Mouse (Mus musculus) hindbrain, embryonic 13.5 days (tissue): Measurements from ENCODE around the gene Pnpla8. TPM values are rescaled to one million over a fixed set of nuclear protein-coding genes. Genes with fewer than 3 reads are reported as not detected.
"Not testable (repeated sequence)": the region's sequence is repeated elsewhere in the genome, so short reads cannot be mapped to it uniquely, and the experiment has no call there.

Experiments used
- ATAC-seq: fragments of 200-750 bp; cut with Nextera tagmentation; 2 replicates; pipeline ENCODE4 v1.8.0; 2017; ENCODE audit warnings: moderate TSS enrichment; ENCODE audit not compliant: low FRiP score
- H3K27ac ChIP-seq: fragments of 300-500 bp; sonication (generic); 2 replicates; pipeline ENCODE4 v1.5.1; 2015; ENCODE audit warnings: inconsistent platforms, mild to moderate bottlenecking, moderate library complexity
- H3K27me3 ChIP-seq: fragments of 300-500 bp; sonication (generic); 2 replicates; pipeline ENCODE4 v1.6.1; 2015; ENCODE audit warnings: mild to moderate bottlenecking, inconsistent platforms
- H3K36me3 ChIP-seq: fragments of 300-500 bp; sonication (generic); 2 replicates; pipeline ENCODE4 v1.6.1; 2015; ENCODE audit warnings: mild to moderate bottlenecking, inconsistent platforms
- H3K4me1 ChIP-seq: fragments of 300-500 bp; sonication (generic); replicated peaks from 2 replicates; pipeline ENCODE4 v1.6.1; 2015; ENCODE audit warnings: inconsistent platforms
- H3K4me2 ChIP-seq: fragments of 300-500 bp; sonication (generic); 2 replicates; pipeline ENCODE4 v1.6.1; 2015; ENCODE audit warnings: inconsistent platforms, mild to moderate bottlenecking, moderate library complexity
- H3K4me3 ChIP-seq: fragments of 300-500 bp; sonication (generic); 2 replicates; pipeline ENCODE4 v1.5.1; 2015; ENCODE audit warnings: mild to moderate bottlenecking, inconsistent platforms
- H3K9ac ChIP-seq: fragments of 300-500 bp; sonication (generic); 2 replicates; pipeline ENCODE4 v1.6.1; 2015; ENCODE audit warnings: mild to moderate bottlenecking, inconsistent platforms
- H3K9me3 ChIP-seq: fragments of 300-500 bp; sonication (generic); 2 replicates; pipeline ENCODE4 v1.6.1; 2016; ENCODE audit warnings: inconsistent platforms
- WGBS: fragments of 180-500 bp; shearing (Covaris S2); methylation state at CpG from one replicate; pipeline ENCODE4 v1.1.7; 2015; 5-methylcytosine and 5-hydroxymethylcytosine counted together
- polyA plus RNA-seq: library from polyadenylated mRNA; unstranded; fragments of >200 nt; fragmentation: Nextera tagmentation; extraction: Ambion mirVana; gene quantifications from 2 replicates; pipeline ENCODE4 v1.2.1, GENCODE M21; 2015

The Pnpla8 gene
- polyA plus RNA-seq, 1 experiment from 2014 or later = 137 TPM

DNA sequence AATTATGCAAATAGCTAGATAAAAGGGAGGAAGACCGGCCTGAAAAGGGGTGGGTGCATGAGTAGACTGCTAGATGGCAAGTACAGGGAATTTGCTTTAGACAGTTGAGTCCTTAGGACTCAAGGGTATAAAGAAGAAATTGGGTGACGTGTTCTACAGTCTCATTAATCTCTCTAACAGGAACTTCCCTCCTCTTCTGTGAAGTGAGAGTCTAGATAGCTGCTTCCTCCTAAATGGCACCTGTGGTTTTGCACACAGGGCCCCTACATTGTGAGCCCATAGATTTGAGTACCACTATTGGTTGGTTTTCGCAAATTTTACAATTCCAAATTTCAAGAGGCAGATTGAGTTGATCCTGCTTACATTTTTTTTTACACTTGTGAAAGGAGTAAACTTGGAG, 3.5 kb downstream of the Pnpla8 start:
- H3K27me3 ChIP-seq = no peaks in the 10 kb centered on the region
- H3K4me2 ChIP-seq = no peak overlapping the region
- no peaks in the 10 kb centered on the region for H3K36me3 ChIP-seq
- peaks cover 6% of the 10 kb centered on the region; the same call in 1 of the 2 replicates for H3K4me1 ChIP-seq
- no peak overlapping the region for H3K4me3 ChIP-seq
- H3K27ac ChIP-seq = no peak overlapping the region
- 84% methylated on average over 3 of the region's 3 CpGs for WGBS
- no peak overlapping the region for H3K9ac ChIP-seq
- no peaks in the 10 kb centered on the region for H3K9me3 ChIP-seq
- no peak for ATAC-seq

- Histone ChIP-seq H3K9me3 (no peaks in the 10 kb centered on the region), H3K36me3 (no peaks in the 10 kb centered on the region), H3K27ac (no peak overlapping the region), H3K4me2 (no peak overlapping the region), H3K9ac (no peak overlapping the region), H3K4me3 (no peak overlapping the region), H3K27me3 (no peaks in the 10 kb centered on the region), H3K4me1 (no peaks in the 10 kb centered on the region)
- no peak for ATAC-seq
- WGBS = 73% methylated on average over 7 of the region's 7 CpGs
Measured at GRCm38 (mm10) chr12:44241090-44241489, 19.9 kb downstream of the Pnpla8 start.

DNA sequence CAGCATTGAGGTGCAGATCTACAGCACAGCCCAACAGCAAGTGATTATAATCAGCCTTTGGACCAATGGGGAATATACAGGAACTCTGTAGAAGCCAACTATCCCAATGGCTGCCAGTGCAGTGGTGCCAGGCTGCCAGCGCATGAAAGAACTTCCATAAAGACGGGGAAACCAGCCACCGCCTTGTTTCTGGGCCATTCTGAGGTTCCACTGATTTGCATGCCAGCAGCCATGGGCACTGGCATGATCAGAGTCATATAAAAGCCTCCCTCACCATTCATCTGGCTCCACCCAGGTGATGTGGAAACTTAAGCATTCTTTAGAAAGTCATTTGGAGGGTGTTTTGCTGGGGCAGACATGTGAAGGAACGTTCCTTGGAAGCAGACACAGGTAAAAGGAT, 21.2 kb downstream of the Pnpla8 start:
- H3K36me3 ChIP-seq = no peaks in the 10 kb centered on the region
- no peak overlapping the region for H3K9ac ChIP-seq
- no peaks in the 10 kb centered on the region for H3K27me3 ChIP-seq
- WGBS = 92% methylated on average over 4 of the region's 4 CpGs
- ATAC-seq = no peak
- H3K4me3 ChIP-seq = no peak overlapping the region
- no peaks in the 10 kb centered on the region for H3K9me3 ChIP-seq
- H3K4me2 ChIP-seq = no peak overlapping the region
- H3K27ac ChIP-seq = no peak overlapping the region
- no peaks in the 10 kb centered on the region for H3K4me1 ChIP-seq

DNA sequence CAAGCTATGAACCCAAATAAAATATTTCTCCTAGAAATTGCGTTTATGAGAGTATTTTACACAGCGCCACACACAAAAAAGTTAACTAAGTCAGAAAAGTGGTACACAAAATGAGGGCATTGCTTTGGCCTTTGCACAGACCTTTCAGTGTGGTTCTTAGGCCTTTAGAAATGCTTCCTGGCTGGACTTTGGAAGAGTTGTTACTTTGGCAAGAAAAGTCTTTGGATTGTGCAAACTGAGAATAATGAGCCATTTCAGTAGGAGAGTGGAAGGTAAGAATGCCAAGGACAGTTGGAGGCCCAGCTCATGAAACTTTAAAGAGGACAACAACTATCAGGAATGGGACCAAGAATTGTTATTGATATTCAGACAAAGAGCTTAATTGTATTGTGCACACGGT, 24.6 kb downstream of the Pnpla8 start:
- WGBS = 92% methylated on average over 3 of the region's 3 CpGs

DNA sequence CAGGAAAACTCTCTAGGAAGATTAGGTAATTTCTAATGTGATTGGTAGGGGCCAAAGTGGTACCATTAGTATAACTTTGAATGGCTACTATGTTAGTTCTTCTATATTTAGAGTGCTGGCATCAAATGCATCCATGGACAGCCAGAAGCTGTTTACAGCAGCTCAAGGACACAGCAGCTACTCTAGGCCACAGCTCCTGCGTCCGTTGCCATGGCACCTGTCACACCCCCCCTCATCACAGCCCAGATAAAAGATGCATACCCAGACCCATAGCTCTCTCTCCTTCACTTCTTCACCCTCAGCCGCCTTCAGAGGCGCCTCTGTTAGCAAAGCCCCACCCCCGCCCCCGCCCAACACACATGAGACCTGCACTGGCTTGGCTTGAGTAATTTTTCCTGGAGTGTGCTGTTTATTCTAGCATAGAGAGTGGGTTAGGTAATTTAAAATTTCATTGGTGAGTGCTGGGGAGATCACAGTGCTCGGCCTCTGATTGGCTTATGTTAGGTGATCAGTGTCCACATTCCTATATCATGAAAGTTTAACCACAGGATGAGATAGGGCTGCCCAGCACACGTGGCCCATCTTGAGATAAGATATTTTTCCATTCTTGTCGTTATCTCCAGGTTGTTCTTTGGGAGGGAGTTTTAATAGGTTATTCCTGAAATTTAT, 27.3 kb downstream of the Pnpla8 start:
- Histone ChIP-seq H3K4me1 (no peaks in the 10 kb centered on the region), H3K9ac (no peak overlapping the region), H3K4me2 (no peak overlapping the region), H3K27me3 (no peaks in the 10 kb centered on the region), H3K4me3 (no peak overlapping the region), H3K9me3 (no peaks in the 10 kb centered on the region), H3K36me3 (no peaks in the 10 kb centered on the region), H3K27ac (no peak overlapping the region)
- ATAC-seq = no peak; the same call in 1 of the 2 replicates
- WGBS = 71% methylated on average over 9 of the region's 9 CpGs

More for the DNA sequence above, 24.6 kb downstream of the Pnpla8 start:
- no peaks in the 10 kb centered on the region for H3K27me3 ChIP-seq
- H3K4me3 ChIP-seq = no peak overlapping the region
- H3K4me2 ChIP-seq = no peak overlapping the region
- no peak overlapping the region for H3K27ac ChIP-seq
- H3K9me3 ChIP-seq = no peaks in the 10 kb centered on the region
- no peak overlapping the region for H3K9ac ChIP-seq
- H3K36me3 ChIP-seq = no peaks in the 10 kb centered on the region
- ATAC-seq = no peak
- H3K4me1 ChIP-seq = no peaks in the 10 kb centered on the region

- Histone ChIP-seq H3K9me3 (no peaks in the 10 kb centered on the region), H3K4me2 (no peak overlapping the region), H3K4me1 (no peaks in the 10 kb centered on the region), H3K36me3 (no peaks in the 10 kb centered on the region), H3K27ac (no peak overlapping the region), H3K4me3 (no peak overlapping the region), H3K9ac (no peak overlapping the region), H3K27me3 (no peaks in the 10 kb centered on the region)
- ATAC-seq = no peak
Measured at GRCm38 (mm10) chr12:44262612-44263011, 41.4 kb downstream of the Pnpla8 start.

DNA sequence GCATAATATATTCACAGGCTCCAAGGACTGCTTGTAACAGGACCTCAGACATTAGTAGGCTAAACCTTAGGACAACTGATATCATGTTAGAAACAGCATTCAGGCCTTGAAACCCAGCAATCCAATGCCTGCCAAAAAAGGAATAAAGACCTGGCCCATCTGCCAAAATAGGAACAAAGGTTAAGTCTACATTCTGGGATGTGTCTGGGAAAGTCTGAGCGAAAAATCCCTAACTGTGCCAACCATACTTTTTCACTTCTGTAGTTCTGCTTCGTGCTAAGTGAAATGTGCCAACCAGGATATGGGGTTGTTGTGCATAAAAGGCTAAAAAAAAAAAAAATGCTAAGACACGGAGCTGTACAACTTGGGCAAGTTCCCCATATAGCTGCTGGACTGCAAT, 44.5 kb downstream of the Pnpla8 start:
- ATAC-seq = no peak
- Histone ChIP-seq H3K36me3 (no peaks in the 10 kb centered on the region), H3K4me2 (no peak overlapping the region), H3K27me3 (no peaks in the 10 kb centered on the region), H3K9ac (no peak overlapping the region), H3K4me1 (peaks cover 9% of the 10 kb centered on the region), H3K27ac (no peak overlapping the region), H3K4me3 (no peak overlapping the region), H3K9me3 (no peaks in the 10 kb centered on the region)
- WGBS = 90% methylated on average over 3 of the region's 3 CpGs

GRCm38 (mm10) chr12:44267196-44267595, 46.0 kb downstream of the Pnpla8 start:
- no peak overlapping the region for H3K9ac ChIP-seq
- no peak overlapping the region for H3K27ac ChIP-seq
- H3K4me3 ChIP-seq = no peak overlapping the region
- no peaks in the 10 kb centered on the region for H3K27me3 ChIP-seq
- no peak for ATAC-seq
- no peak overlapping the region for H3K4me2 ChIP-seq
- H3K36me3 ChIP-seq = no peaks in the 10 kb centered on the region
- peaks cover 10% of the 10 kb centered on the region for H3K4me1 ChIP-seq
- no peaks in the 10 kb centered on the region for H3K9me3 ChIP-seq
- 94% methylated on average over 2 of the region's 2 CpGs for WGBS

- Histone ChIP-seq H3K4me2 (peak overlapping the region; percentile 72), H3K27me3 (no peaks in the 10 kb centered on the region), H3K27ac (peak overlapping the region; percentile 99), H3K9ac (peak overlapping the region; percentile 93), H3K36me3 (no peaks in the 10 kb centered on the region), H3K9me3 (no peaks in the 10 kb centered on the region), H3K4me3 (peak overlapping the region; percentile 76), H3K4me1 (peaks cover 10% of the 10 kb centered on the region)
- under 1% methylated on average over 35 of the region's 38 CpGs for WGBS
- peak; percentile 100 for ATAC-seq
Measured at GRCm38 (mm10) chr12:44268728-44269302, 47.6 kb downstream of the Pnpla8 start.

GRCm38 (mm10) chr12:44269311-44269831, 48.2 kb downstream of the Pnpla8 start:
- H3K27me3 ChIP-seq = no peaks in the 10 kb centered on the region
- WGBS = 0% methylated on average over 41 of the region's 46 CpGs
- peak overlapping the region; percentile 99 for H3K27ac ChIP-seq
- H3K36me3 ChIP-seq = no peaks in the 10 kb centered on the region
- peaks cover 10% of the 10 kb centered on the region for H3K4me1 ChIP-seq
- ATAC-seq = peak; percentile 90
- H3K9ac ChIP-seq = peak overlapping the region; percentile 93
- H3K4me3 ChIP-seq = peak overlapping the region; percentile 76
- H3K9me3 ChIP-seq = no peaks in the 10 kb centered on the region
- peak overlapping the region; percentile 72 for H3K4me2 ChIP-seq

DNA sequence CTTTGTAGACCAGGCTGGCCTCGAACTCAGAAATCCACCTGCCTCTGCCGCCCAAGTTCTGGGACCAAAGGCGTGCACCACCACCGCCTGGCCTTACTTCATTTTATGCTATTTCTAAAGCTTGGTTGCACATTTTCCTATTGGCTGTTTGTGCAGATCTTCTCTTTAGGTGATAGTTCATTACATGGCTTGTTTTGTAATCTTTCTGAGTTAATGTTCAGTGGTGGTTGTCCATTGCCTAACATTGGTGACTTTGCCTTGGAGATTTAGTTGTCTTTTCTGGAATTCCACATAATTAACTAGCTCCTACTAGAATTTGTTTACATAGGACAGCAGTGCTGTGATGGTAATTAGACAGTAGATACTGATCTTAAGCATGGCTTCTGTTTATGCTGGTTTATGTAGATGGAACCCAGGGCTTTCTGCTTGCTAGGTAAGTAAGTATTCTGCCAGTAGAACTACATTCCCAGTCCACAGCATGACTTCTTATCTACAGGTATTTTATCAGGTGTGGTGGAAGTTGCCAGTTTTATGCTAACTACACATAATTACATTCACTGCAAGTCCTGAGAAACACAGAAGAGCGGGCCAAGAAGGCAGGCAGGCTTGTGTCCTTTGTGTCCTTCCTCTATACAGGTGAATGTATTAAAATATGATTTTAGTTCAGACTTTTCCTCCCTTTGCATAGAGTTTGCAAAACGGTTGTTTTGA, 53.1 kb downstream of the Pnpla8 start:
- Histone ChIP-seq H3K27ac (no peak overlapping the region), H3K27me3 (no peaks in the 10 kb centered on the region), H3K9me3 (no peaks in the 10 kb centered on the region), H3K4me1 (peaks cover 6% of the 10 kb centered on the region), H3K9ac (no peak overlapping the region), H3K36me3 (peaks cover 3% of the 10 kb centered on the region; the same call in 1 of the 2 replicates), H3K4me2 (no peak overlapping the region), H3K4me3 (no peak overlapping the region)
- WGBS = 99% methylated on average over 6 of the region's 6 CpGs
- ATAC-seq = no peak

DNA sequence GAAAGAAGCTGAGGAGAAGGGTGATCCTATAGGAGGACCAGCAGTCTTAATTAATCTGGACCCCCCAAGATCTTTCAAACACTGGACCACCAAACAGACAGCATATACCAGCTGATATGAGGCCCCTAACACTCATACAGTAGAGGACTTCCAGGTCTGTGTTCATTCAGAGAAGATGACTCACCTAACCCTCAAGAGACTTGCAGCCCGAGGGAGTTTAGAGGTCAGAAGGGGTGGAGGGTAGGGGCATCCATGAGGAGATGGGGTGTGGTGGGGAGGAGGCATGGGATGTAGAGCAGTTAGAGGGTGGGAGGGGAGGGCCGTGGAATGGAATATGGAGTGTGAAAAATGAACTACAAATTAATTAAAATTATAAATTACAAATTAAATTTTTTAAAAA, 59.0 kb downstream of the Pnpla8 start:
- not testable (repeated sequence) for H3K27ac ChIP-seq, H3K4me1 ChIP-seq, H3K4me3 ChIP-seq, H3K4me2 ChIP-seq, H3K27me3 ChIP-seq, H3K9me3 ChIP-seq, ATAC-seq, H3K9ac ChIP-seq
- 86% methylated on average over 2 of the region's 2 CpGs for WGBS
- H3K36me3 ChIP-seq = peaks cover 10% of the 10 kb centered on the region
